Mouse (Mus musculus) lung, embryonic 14.5 days (tissue): Measurements from ENCODE around the gene Oas1c. TPM values are rescaled to one million over a fixed set of nuclear protein-coding genes. Genes with fewer than 3 reads are reported as not detected.

ENCODE experiments used
- ATAC-seq: fragments of 200-750 bp; cut with Nextera tagmentation; 2 replicates; pipeline ENCODE4 v1.8.0; 2017; ENCODE audit warnings: mild to moderate bottlenecking, moderate TSS enrichment, moderate library complexity; ENCODE audit not compliant: insufficient read depth
- DNase-seq: peaks from one replicate; pipeline ENCODE4 v3.0.0-alpha.2; 2015
- H3K27ac ChIP-seq: fragments of 300-500 bp; sonication (generic); 2 replicates; pipeline ENCODE4 v1.5.1; 2014; ENCODE audit warnings: low read depth, mild to moderate bottlenecking, moderate library complexity
- H3K27me3 ChIP-seq: fragments of 300-500 bp; sonication (generic); 2 replicates; pipeline ENCODE4 v1.6.1; 2014; ENCODE audit warnings: low read length, control low read depth; ENCODE audit not compliant: insufficient read depth
- H3K36me3 ChIP-seq: fragments of 300-500 bp; sonication (generic); 2 replicates; pipeline ENCODE4 v1.6.1; 2014; ENCODE audit warnings: control low read depth; ENCODE audit not compliant: insufficient read depth
- H3K4me1 ChIP-seq: fragments of 300-500 bp; sonication (generic); 2 replicates; pipeline ENCODE4 v1.6.1; 2014; ENCODE audit warnings: antibody characterized with exemption, control low read depth; ENCODE audit not compliant: insufficient read depth
- H3K4me2 ChIP-seq: fragments of 300-500 bp; sonication (generic); 2 replicates; pipeline ENCODE4 v1.6.1; 2014; ENCODE audit warnings: mild to moderate bottlenecking
- H3K4me3 ChIP-seq: fragments of 300-500 bp; sonication (generic); 2 replicates; pipeline ENCODE4 v1.5.1; 2014; ENCODE audit warnings: low read depth, low read length
- H3K9ac ChIP-seq: fragments of 300-500 bp; sonication (generic); 2 replicates; pipeline ENCODE4 v1.6.1; 2014
- H3K9me3 ChIP-seq: fragments of 300-500 bp; sonication (generic); 2 replicates; pipeline ENCODE4 v1.6.1; 2016; ENCODE audit warnings: low read depth, low read length, control low read depth
- CTCF ChIP-seq: IDR thresholded peaks from 2 replicates; pipeline ENCODE4 v1.5.1; 2016; ENCODE audit warnings: antibody characterized with exemption, low read depth
- WGBS: fragments of 180-500 bp; shearing (Covaris S2); extraction: QIAGEN DNeasy Blood & Tissue Kit; methylation state at CpG from one replicate; pipeline ENCODE4 v1.1.7; 2014; 5-methylcytosine and 5-hydroxymethylcytosine counted together
- polyA plus RNA-seq: library from polyadenylated mRNA; unstranded; fragments of >200 nt; fragmentation: Nextera tagmentation; extraction: Ambion mirVana; gene quantifications from 2 replicates; pipeline ENCODE4 v1.2.1, GENCODE M21; 2014

Gene Oas1c
- 0.32 and 0.68 TPM in 2 replicates for polyA plus RNA-seq

GRCm38 (mm10) chr5:120811951-120812819 is at the start of gene Oas1c:
Gene Oas1c (minus strand): TSS chr5:120812514.
- peak; percentile 91 for ATAC-seq
- peak within 1 kb of the TSS; percentile 63 for H3K4me2 ChIP-seq
- H3K27me3 ChIP-seq, result no peaks in the 10 kb centered on the region
- peak; percentile 93 for DNase-seq
- H3K4me1 ChIP-seq, result no peaks in the 10 kb centered on the region
- H3K4me3 ChIP-seq, result peak within 1 kb of the TSS; percentile 31
- peak within 1 kb of the TSS; percentile 48 for H3K9ac ChIP-seq
- WGBS, result 6% methylated on average over 18 of the region's 18 CpGs
- H3K27ac ChIP-seq, result peak within 1 kb of the TSS; percentile 52; the same call in 1 of the 2 replicates
- TF ChIP-seq CTCF, result no peak
- H3K36me3 ChIP-seq, result no peaks in the 10 kb centered on the region
- H3K9me3 ChIP-seq, result no peaks in the 10 kb centered on the region

GRCm38 (mm10) chr5:120861121-120861520 is 48.8 kb upstream of the Oas1c start, which contains the start of gene Oas1h:
Gene Oas1h (plus strand): TSS chr5:120861421.
- Histone ChIP-seq H3K36me3 (no peaks in the 10 kb centered on the region), H3K9me3 (no peaks in the 10 kb centered on the region), H3K4me2 (no peak within 1 kb of the TSS), H3K4me1 (no peaks in the 10 kb centered on the region), H3K27ac (no peak within 1 kb of the TSS), H3K27me3 (no peaks in the 10 kb centered on the region), H3K9ac (no peak within 1 kb of the TSS), H3K4me3 (no peak within 1 kb of the TSS)
- ATAC-seq, result no peak
- no peak for DNase-seq
- WGBS, result 27% methylated on average over 4 of the region's 4 CpGs
- TF ChIP-seq CTCF, result no peak

GRCm38 (mm10) chr5:120859241-120859640 is 46.9 kb upstream of the Oas1c start:
- Histone ChIP-seq H3K27me3 (no peaks in the 10 kb centered on the region), H3K27ac (no peak overlapping the region)

GRCm38 (mm10) chr5:120849601-120850136 is 37.4 kb upstream of the Oas1c start:
- Histone ChIP-seq H3K4me3 (no peak overlapping the region), H3K9ac (no peak overlapping the region), H3K27ac (no peak overlapping the region), H3K36me3 (no peaks in the 10 kb centered on the region), H3K4me2 (no peak overlapping the region), H3K9me3 (peaks cover 5% of the 10 kb centered on the region; the same call in 1 of the 2 replicates), H3K27me3 (no peaks in the 10 kb centered on the region), H3K4me1 (no peaks in the 10 kb centered on the region)
- DNase-seq, result peak; percentile 59
- TF ChIP-seq CTCF, result peak; percentile 74
- 62% methylated on average over 3 of the region's 3 CpGs for WGBS
- no peak for ATAC-seq

More at GRCm38 (mm10) chr5:120859241-120859640, 46.9 kb upstream of the Oas1c start:
- DNase-seq (no peak), ATAC-seq (no peak)
- whole genome bisulfite sequencing, result 67% methylated on average over 2 of the region's 2 CpGs
- H3K4me3 ChIP-seq, result no peak overlapping the region
- no peaks in the 10 kb centered on the region for H3K36me3 ChIP-seq
- H3K9me3 ChIP-seq, result peaks cover 2% of the 10 kb centered on the region; the same call in 1 of the 2 replicates
- no peak overlapping the region for H3K9ac ChIP-seq
- H3K4me1 ChIP-seq, result no peaks in the 10 kb centered on the region
- H3K4me2 ChIP-seq, result no peak overlapping the region
- TF ChIP-seq CTCF, result no peak

GRCm38 (mm10) chr5:120847067-120847466 is 34.8 kb upstream of the Oas1c start, which contains the start of gene Oas1f:
Gene Oas1f (plus strand): TSS chr5:120847367.
- Histone ChIP-seq H3K36me3 (no peaks in the 10 kb centered on the region), H3K9me3 (no peaks in the 10 kb centered on the region), H3K27me3 (no peaks in the 10 kb centered on the region), H3K4me2 (no peak within 1 kb of the TSS), H3K27ac (no peak within 1 kb of the TSS), H3K4me1 (no peaks in the 10 kb centered on the region), H3K4me3 (no peak within 1 kb of the TSS), H3K9ac (no peak within 1 kb of the TSS)
- DNase-seq, result no peak
- no peak for ATAC-seq
- WGBS, result 53% methylated on average over 4 of the region's 4 CpGs
- no peak for TF ChIP-seq CTCF

- H3K27ac ChIP-seq, result no peak overlapping the region
- TF ChIP-seq CTCF, result no peak
- H3K4me1 ChIP-seq, result no peaks in the 10 kb centered on the region
- no peaks in the 10 kb centered on the region for H3K27me3 ChIP-seq
- H3K9me3 ChIP-seq, result no peaks in the 10 kb centered on the region
- DNase-seq, result peak; percentile 7
- ATAC-seq, result no peak
- no peak overlapping the region for H3K9ac ChIP-seq
- WGBS, result 77% methylated on average over 3 of the region's 3 CpGs
- no peaks in the 10 kb centered on the region for H3K36me3 ChIP-seq
- H3K4me3 ChIP-seq, result no peak overlapping the region
- H3K4me2 ChIP-seq, result no peak overlapping the region
Measured at GRCm38 (mm10) chr5:120844713-120845112, 32.4 kb upstream of the Oas1c start.
